Mouse (Mus musculus): Measurements from ENCODE around the gene Zdhhc1.

Zdhhc1 gene

DNA sequence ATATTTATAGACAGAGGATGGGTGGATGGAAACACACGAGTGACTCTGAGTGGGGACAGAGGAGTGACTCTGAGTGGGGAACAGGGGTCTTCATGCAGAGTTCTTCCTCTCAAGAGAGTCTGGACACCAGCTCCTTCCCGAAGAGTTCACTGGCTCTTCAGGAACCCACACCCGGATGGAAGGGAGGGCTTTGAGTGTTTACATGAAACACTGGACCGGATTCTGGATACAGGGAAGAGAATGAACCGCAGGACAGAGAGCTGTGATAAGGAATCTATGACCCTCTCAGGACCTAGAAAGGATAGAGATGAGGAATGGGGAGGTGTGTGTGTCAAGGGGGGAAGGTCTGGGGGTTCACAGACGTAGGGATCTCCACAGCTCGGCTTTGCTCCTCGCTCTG is 20.6 kb upstream of the Zdhhc1 start:
- no peak for DNase-seq (ENCODE audit: low spot score)

DNA sequence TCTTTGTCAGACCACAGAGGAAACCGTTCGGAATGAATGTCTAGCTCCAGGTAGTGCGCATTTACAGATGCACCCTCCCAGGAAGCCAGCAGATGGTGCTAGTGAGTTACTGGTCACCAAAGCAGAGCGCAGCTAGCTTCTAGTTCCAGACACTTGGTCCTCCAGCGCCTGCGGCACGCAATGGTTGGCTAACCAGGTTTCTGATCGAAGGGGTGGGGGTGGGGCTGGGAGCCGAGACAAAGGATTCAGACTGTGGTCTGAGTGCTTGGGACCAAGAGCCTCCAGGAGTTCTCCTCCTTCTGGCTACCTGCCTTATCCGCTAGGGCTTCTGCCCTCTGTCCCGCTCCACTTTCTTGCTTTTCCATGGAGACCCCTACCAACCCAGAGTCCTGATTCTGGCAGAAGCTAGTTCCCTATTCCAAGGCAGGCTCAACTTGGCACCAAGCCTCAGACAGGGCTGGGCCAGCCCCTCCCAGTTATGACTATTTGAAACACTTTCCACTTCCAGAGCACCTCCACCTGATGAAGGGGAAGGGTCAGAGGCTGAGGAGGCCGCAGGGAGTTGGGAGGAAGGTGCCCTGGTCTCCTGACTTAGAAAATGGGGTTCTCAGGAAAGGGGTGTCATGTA is 19.4 kb upstream of the Zdhhc1 start:
- peak; percentile 60 for DNase-seq (ENCODE audit: low spot score)

DNA sequence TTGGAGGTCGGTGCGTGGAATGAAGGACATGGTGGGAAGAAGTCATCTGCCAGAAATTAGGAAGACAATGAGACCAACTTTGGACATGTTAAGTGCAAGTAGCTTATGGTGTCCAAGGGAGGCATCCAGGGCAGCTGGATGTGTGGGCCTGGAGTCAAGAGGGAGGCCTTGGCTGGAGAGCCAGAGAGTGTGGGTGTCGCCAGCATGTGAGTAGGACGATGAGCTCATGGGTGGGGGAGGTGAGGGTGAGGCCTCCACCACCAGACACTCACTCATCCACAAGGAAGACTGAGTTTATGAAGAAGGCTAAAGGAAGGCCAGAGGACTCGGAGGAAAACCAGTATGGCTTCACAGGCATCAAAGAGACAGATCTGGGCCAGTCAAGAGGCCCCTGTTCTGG is 18.0 kb upstream of the Zdhhc1 start:
- DNase-seq (ENCODE audit: low spot score): peak; percentile 54

DNA sequence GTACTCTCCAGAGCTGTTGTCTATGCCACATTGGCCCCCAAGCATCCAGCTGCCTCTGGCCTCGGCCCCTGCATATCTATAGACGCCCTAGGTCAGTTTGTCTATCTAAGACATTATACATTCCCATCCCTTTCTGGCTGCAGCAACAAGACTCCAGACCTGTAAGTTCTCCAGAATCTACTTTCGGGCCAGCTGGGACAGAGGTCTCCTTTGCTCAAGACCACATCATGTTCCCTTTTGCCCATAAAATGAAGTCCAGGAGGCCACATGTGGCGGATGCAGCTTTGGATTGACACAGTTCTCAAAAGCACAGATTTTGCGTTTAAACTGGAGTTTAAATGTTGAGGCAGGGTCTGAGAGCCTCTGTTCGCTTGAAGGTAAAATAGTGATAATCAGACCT is 17.5 kb upstream of the Zdhhc1 start:
- no peak for DNase-seq (ENCODE audit: low spot score)

DNA sequence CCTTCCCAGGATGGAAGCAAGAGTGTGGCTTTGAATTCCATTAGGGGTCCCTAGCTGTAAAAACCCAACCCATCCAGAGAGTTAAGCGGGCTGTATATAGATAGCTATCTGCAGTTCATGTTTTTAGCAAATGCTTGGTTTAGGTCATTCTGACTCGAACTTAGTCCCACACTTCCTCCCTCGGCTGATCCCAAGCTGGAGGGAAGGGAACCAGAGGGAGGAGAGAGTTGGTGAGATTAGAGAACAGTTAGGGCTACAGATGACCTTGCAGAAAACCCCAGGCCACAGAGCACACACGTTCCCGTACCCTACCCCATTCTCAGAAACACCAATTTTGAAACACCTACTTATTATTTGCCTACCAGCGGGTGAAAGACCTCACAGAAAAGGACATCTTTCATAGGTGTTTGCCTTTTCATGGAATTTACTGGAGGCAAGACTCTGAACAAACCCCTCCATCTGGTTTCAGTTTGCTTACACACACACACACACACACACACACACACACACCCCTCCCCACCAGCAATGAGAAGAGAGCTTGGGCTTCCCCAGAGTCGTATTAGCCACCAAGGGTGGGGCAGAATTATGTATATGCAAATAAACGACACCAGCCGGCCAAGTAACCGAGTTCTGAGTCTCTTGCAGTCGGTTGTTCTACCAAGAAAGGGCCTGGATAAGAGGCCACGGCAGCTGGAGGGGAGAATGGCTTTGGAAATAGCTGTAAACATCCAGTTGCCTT is 13.5 kb upstream of the Zdhhc1 start:
- no peak for DNase-seq (ENCODE audit: low spot score)

DNA sequence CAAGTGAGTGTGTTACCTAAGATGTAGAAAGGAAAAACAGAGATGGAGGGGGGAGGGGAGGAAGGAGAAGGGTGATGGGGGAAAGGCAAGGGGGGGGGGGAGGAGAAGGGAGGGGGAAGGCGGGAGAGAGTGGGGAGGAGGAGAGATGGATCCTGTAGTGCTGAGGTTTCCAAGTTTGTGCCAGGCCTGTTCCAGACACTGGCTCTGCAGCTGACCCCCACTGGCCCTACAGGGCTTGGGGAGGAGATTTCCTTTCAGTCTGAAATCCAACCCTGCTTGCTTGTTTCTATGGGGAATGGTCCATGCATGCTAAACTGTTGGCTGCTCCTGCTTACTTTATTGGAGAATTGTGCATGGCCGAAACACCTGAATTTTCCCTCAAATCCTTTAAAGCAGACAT is 12.1 kb upstream of the Zdhhc1 start:
- no peak for DNase-seq (ENCODE audit: low spot score)

DNA sequence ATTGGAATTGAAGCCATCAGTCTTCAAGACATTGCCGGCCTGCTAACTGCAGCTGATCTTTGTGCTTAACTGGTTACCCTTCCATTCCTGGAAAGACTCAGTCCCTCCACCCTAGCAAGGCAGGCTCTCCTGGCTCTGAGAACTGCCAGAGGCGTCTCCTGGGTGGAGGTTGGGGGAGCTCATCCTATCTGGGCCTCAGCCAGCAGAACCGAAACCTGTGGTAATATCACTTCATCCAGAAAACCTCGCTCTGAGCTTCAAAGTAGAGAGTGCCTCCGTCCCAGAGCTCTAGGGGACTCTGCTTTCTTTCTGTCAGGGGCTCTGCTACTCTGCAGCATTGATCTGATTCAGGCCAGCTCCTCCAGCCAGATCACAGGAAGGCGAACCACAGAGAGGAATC is 10.3 kb upstream of the Zdhhc1 start:
- no peak for DNase-seq (ENCODE audit: low spot score)

DNA sequence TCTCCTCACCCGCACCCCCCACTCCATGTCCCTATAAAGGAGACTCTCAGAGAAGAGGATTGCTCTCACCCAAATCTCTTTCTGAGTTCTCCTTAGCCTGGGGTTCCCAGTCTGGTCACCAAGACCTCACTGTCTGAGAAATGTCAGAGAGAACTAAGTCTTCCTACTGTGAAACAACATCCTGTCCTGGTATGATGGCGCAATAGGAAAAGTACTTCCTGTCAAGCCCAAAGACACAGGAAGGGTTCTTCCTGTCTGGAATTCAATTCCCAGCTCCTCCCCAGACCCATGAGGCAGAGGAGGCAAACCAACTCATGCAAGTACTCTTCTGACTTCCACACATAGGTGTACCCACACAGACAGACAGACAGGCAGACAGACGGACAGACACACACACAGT is 7.9 kb upstream of the Zdhhc1 start:
- no peak for DNase-seq (ENCODE audit: low spot score)

DNA sequence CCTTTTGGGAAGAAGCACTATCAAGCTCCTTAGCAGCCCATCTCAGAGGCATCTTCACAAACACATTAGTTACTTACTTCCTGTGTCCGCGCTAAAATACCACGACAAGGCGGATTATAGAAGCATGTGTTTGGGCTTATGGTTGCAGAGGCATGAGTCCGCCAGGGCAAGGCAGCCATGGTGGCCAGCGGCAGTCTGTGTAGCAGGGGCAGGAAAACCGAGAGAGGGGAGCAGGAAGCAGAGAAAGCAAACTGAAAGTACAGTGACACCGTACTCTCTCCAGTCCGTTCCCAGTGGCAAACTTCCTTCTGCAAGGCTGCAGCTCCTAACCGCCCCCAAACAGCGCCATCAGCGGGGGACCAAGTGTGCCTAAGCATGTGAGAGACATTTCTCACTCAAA is 3.1 kb upstream of the Zdhhc1 start:
- no peak for DNase-seq (ENCODE audit: low spot score)

DNA sequence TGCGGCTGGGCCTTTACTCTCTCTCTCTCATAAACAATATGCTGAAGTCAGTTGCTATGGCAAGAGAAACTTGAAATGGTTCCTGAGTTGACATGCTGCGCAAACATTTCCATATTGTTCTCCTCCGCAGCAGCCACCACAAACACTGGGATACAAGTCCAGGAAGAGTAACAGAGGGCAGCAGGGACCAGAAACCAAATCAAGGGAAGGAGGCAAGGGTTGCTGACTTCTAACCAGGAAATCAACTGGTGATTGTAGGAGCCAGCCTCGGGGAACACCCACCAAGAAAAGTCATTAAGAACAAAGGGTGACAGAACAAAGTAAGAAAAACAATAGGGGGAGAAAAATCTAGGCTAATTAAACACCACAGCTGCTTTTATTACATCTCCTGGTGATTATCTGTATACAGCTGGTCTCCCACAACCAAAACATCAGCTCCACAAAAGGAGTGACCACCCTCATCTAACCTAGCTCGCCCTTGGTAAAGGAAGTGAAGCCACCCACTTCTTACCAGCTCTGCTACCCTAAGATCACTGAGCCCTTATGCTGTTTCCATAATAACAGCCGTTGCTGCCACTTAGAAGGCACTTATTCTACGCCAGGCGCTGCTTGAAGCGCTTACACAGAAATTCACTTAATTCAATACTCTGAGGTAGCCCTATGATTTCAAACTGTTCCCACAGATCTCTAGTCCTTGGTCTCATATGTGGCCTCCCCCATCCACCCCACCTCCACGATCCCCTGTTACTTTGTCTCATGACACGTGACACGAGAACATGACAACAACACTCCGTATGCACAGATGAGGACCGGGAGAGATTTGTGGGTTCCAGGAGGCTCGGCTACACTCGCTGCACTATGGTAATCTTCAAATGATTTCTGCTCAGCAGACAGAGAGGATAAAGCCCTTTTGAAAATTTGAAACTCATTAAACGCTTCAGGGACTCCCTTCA is 1.1 kb downstream of the Zdhhc1 start:
- DNase-seq (ENCODE audit: low spot score): no peak

DNA sequence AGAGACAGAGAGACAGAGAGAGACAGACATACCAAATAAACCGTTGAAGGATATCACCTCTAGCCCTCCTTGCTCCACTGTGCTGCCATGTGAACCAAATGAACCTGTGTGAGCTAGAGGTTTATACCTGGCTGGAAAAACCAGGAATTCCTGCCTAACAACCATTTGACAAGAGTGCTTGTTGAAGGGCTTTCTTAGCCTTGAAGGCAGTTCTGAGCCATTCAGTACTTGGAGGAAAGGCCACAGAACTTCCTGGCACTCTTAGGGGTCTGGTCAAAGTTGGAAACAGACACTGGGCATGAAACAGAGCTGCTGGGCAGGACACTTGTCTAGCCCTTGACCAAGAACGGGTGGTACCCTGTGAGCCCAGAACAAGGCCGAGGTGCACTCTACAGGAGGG is 2.1 kb downstream of the Zdhhc1 start:
- DNase-seq (ENCODE audit: low spot score): no peak

DNA sequence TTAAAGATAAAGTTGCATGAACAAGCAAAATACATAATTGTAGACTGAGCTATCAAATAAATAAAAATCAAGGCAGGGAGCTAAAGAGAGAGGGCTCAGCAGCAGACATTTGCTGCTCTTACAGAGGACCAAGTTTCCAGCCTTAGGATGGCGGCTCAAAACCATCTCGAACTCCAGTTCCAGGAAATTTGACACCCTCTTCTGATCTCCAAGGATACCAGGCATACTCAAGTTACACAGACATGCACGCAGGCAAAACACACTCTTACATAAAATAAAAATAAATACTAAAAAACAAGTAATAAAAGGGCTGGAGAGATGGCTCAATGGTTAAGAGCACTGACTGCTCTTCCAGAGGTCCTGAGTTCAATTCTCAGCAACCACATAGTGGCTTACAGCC is 3.2 kb downstream of the Zdhhc1 start:
- no peak for DNase-seq (ENCODE audit: low spot score)

DNA sequence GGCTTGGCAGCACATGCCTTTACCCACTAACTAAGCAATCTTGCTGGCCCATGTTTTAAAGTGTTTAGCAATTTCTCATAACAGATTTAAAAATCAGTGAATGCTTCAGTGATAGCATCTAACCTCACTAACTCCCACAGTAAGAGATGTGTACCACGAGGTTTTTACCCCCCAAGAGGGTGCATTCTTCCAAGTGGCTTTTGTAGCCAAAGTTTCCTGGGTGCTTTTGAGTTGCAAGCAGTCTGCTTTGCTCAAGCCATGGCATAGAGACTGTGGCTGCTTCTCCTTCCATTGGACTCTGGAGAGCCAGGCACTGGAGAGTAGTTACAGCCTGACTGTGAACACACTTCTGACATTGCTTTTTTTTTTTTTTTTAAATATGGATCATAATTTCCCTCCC is 7.4 kb downstream of the Zdhhc1 start:
- no peak for DNase-seq (ENCODE audit: low spot score)

DNA sequence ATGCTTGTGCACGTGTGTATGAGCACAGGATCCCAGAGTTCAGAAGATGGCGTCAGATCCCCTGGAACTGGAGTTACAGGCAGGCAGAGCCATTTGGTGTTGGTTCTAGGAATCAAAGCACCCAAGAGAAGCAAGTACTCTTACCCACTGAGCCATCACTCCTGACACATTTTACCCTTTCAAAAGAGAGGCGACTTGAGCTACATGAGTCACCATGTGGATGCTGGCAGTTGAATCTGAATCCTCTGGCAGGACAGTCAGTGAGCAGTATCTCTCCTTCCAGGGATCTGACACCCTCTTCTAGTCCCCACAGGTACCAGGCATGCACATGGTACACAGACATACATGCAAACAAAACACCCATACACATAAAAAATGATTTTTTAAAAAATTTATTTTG is 8.6 kb downstream of the Zdhhc1 start:
- no peak for DNase-seq (ENCODE audit: low spot score)

DNA sequence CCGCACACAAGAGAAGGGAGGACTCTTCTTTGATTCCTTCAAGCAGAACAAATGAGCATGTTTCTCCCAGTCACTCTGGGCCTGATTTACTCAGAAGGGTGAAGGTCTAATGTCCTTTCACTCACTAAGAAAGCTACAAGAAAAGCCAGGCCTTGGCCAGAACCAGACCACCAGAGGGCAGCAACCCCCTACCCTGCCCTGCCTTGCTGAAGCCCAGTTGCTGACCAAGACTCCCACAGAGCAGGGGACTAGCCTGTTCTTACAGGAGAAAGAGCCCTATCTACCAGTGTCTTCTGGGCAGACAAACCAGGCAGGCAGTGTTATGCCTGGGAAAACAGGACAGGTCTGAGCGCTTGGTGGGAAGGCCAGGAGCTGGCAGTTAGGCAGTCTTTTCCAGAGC is 12.3 kb downstream of the Zdhhc1 start:
- DNase-seq (ENCODE audit: low spot score): no peak

DNA sequence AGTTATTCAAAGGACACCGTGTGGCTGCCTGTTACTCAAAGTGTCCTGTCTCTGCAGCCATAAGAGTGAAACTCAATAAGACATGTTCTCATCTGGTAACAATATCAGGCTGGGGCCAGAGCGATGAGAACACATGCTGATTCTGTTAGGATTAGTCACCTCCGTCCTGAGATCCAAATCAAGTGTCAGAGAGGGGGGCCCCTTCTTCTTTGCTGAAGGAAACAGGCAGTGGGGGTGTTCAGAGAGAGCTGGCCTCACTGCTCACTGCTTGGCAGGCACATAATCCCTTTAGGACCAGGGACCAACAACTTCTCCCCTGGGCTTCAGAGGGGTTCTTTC is 12.7 kb downstream of the Zdhhc1 start:
- DNase-seq (ENCODE audit: low spot score): no peak

DNA sequence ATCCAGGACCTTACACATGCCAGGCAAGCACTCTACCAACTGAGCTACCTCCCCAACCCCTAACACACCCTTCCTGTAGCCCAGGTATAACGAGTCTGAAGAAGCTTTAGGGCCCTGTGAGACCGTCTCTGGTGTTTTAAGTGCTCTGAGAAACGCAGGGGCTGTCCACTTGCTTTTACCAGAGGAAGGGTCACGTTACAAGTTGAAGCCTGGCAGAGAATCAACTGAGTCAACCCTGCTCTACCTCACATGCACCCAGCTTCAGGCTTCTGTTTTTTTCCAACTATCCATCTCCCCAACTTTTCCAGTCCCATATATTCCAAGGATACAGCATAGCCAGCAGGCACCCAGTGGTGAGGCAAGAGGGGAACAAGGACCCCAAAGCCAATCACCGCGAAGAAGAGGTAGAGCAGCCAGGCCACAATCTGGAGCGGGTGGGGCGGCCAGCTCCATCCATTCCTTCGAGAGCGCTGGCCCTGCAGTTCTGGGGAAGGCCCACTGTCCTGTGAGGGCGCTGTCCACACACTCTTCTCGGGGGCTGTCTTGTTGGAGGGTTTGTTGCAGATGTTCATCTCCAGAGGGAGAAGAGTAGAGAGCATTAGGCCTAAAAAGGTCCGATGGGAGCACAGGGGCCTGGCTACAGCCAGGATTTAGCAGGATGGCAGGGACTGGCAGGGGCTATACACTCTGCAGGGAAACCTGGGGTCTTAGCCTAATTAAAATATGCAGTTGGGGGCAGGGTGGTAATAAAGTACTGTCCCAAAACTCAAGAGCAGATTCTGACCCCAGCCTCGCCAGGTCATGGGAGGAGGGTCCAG is 13.3 kb downstream of the Zdhhc1 start:
- no peak for DNase-seq (ENCODE audit: low spot score)

DNA sequence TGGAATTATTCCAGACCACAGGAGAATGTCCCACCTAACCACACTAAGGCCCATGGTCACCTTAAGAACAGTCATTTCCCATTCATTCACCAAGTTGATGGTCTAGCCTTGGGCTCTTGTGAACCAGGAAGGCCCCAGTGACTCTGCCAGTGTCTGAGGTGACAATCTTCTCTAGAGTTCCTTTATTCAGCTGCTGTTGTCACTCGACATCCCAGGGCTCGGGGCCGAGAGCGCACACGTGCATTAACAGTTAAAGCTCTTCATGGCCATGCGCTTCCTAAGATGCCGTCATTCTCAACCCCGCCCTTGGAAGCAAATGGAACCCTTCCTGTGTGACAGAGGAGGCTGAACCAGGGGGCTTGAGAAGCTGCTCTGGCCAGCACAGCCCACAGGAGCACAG is 14.6 kb downstream of the Zdhhc1 start:
- no peak for DNase-seq (ENCODE audit: low spot score)

DNA sequence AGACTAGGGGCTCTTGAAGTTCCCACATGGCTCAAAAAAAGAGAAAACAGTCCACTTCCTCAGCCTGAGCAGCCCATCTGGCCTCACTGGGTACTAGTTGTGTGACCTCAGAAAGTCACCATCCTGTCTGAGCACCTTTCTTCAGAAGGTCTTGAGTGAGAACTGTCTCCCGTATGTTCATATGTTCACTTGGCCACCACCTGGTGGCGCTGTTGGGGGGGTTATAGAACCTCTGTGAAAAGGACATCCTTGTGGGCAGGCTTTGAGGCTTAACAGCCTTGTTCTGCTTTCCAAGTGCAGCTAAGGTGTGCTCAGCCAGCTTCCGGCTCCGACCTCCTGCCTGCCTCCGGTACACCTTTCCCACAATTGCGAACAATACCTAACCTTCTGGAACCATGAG is 15.2 kb downstream of the Zdhhc1 start:
- no peak for DNase-seq (ENCODE audit: low spot score)

DNA sequence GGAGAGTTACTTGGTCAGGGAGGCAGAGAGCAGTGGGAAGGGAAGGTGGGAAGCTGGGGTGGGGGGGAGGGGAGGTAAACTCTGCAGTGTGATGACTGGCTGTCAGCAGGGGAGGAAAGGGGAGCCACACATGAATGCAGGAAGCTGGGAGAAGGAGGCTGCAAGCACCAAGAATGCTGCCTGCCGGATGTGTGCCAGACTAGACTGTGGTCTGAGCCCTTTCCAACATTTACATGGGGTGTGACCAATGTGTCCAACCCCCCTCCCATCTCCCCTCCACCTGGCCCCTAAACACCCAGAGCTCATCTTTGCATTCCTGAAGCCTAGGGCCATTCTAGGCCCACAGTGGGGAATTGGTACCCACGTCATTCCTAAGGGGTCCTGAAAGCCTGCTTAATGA is 15.7 kb downstream of the Zdhhc1 start:
- DNase-seq (ENCODE audit: low spot score): no peak

DNA sequence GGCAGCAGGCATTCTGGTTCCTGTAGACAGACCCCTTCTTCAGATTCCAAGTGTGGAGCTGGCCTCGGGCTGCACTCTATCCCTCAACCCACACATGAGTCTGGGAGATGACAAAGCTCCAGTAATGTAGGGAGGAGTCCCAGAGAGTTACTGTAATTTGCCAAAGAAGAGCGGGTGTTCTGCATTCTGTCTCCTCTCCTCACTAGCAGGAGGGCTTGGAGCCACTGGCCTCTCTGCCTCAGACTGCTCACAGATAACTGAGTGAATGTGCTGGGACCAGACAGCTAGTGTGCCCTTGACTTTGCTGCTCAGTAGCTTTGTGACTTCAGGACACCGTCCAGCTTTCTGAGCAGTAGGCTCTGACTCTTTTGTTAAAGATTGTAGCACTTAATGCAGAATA is 18.9 kb downstream of the Zdhhc1 start:
- DNase-seq (ENCODE audit: low spot score): no peak

Data from testis, postnatal 14 days (tissue).